Mouse (Mus musculus) liver, embryonic 13.5 days (tissue): ENCODE results near the gene Dip2c. TPM values are rescaled to one million over a fixed set of nuclear protein-coding genes. Genes with fewer than 3 reads are reported as not detected.

Source experiments
- ATAC-seq: fragments of 200-750 bp; cut with Nextera tagmentation; 2 replicates; pipeline ENCODE4 v1.8.0; 2017; ENCODE audit warnings: low read depth, mild to moderate bottlenecking, moderate number of reproducible peaks, moderate library complexity
- DNase-seq: peaks from one replicate; pipeline ENCODE4 v3.0.0; 2022
- H3K27ac ChIP-seq: fragments of 300-500 bp; sonication (generic); 2 replicates; pipeline ENCODE4 v1.5.1; 2015; ENCODE audit warnings: moderate library complexity, mild to moderate bottlenecking, inconsistent platforms
- H3K27me3 ChIP-seq: fragments of 300-500 bp; sonication (generic); 2 replicates; pipeline ENCODE4 v1.6.1; 2015; ENCODE audit warnings: mild to moderate bottlenecking, inconsistent platforms
- H3K36me3 ChIP-seq: fragments of 300-500 bp; sonication (generic); 2 replicates; pipeline ENCODE4 v1.6.1; 2015; ENCODE audit warnings: mild to moderate bottlenecking, inconsistent platforms
- H3K4me1 ChIP-seq: fragments of 300-500 bp; sonication (generic); replicated peaks from 2 replicates; pipeline ENCODE4 v1.6.1; 2015; ENCODE audit warnings: inconsistent platforms
- H3K4me2 ChIP-seq: fragments of 300-500 bp; sonication (generic); 2 replicates; pipeline ENCODE4 v1.6.1; 2015; ENCODE audit warnings: inconsistent platforms, mild to moderate bottlenecking, moderate library complexity
- H3K4me3 ChIP-seq: fragments of 300-500 bp; sonication (generic); replicated peaks from 2 replicates; pipeline ENCODE4 v1.5.1; 2015; ENCODE audit warnings: mild to moderate bottlenecking, inconsistent platforms
- H3K9ac ChIP-seq: fragments of 300-500 bp; sonication (generic); 2 replicates; pipeline ENCODE4 v1.6.1; 2015; ENCODE audit warnings: mild to moderate bottlenecking, inconsistent platforms
- H3K9me3 ChIP-seq: fragments of 300-500 bp; sonication (generic); replicated peaks from 2 replicates; pipeline ENCODE4 v1.6.1; 2016; ENCODE audit warnings: inconsistent platforms
- WGBS: fragments of 180-500 bp; shearing (Covaris S2); methylation state at CpG from one replicate; pipeline ENCODE4 v1.1.7; 2015; ENCODE audit not compliant: insufficient replicate concordance; 5-methylcytosine and 5-hydroxymethylcytosine counted together
- polyA plus RNA-seq: library from polyadenylated mRNA; unstranded; fragments of >200 nt; fragmentation: Nextera tagmentation; extraction: Ambion mirVana; gene quantifications from 2 replicates; pipeline ENCODE4 v1.2.1, GENCODE M21; 2015

The Dip2c gene
- polyA plus RNA-seq = 0.45 and 0.51 TPM in 2 replicates

GRCm38 (mm10) chr13:9276322-9276855, at the start of gene Dip2c:
Gene Dip2c (plus strand): TSS chr13:9276528.
- Histone ChIP-seq H3K4me1 (peaks cover 9% of the 10 kb centered on the region; the same call in 1 of the 2 replicates), H3K9ac (peak within 1 kb of the TSS; percentile 66), H3K4me2 (peak within 1 kb of the TSS; percentile 78), H3K27ac (peak within 1 kb of the TSS; percentile 29; the same call in 1 of the 2 replicates), H3K9me3 (no peaks in the 10 kb centered on the region), H3K27me3 (peaks cover 39% of the 10 kb centered on the region), H3K4me3 (peak within 1 kb of the TSS; percentile 68), H3K36me3 (no peaks in the 10 kb centered on the region)
- DNase-seq = peak; percentile 43
- under 1% methylated on average over 61 of the region's 67 CpGs for WGBS
- peak; percentile 84 for ATAC-seq

DNA sequence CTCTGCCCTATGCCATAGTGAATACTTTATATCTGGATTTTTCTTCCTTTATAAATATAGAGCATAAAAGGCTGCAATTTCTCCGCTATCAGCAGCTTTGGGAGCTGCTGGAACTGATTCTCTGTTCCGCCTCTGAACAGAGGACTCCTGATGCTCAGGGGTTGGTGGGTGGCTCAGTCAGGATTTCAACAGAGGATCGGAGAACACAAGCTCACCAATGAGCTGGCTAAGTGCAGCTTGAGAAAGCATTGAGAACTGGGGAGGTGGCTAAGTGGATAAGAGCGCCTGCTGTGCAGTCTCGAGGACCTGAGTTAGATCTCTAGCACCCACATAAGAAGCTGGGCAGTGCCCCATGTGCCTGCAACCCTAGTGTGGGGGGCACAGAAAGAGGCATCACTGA, 49.2 kb upstream of the Dip2c start:
- Histone ChIP-seq H3K4me3 (no peak overlapping the region), H3K27me3 (no peaks in the 10 kb centered on the region), H3K9me3 (no peaks in the 10 kb centered on the region), H3K27ac (no peak overlapping the region), H3K9ac (no peak overlapping the region), H3K4me2 (no peak overlapping the region), H3K36me3 (no peaks in the 10 kb centered on the region), H3K4me1 (0 out of 2 replicates have a peak, but pooled peaks cover 4% of the 10 kb centered on the region)
- ATAC-seq (no peak), DNase-seq (no peak)
- WGBS = 70% methylated on average over 5 of the region's 5 CpGs

DNA sequence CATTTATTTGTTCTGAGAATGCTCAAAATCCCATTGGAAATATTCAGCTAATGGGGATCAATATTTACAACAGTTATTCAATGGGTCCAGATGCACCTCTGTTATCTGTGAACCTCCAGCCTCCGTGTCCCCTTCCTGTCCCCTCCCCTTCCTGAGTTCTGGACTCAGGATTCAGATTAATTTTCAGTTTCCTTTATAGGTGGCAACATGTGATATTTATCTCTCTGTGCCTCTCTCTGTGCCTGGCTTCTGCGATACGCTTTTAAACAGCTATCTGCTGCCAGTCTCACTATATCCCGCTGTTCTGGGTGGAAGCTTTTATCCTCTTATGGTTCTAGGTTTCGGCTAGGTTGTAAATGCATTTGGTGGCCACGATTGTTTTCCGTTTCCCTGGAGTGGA, 38.8 kb upstream of the Dip2c start:
- peak overlapping the region; percentile 33 for H3K4me2 ChIP-seq
- no peak overlapping the region for H3K27ac ChIP-seq
- no peak overlapping the region for H3K9ac ChIP-seq
- DNase-seq = peak; percentile 6
- H3K4me3 ChIP-seq = no peak overlapping the region
- peak; percentile 83 for ATAC-seq
- WGBS = 24% methylated on average over 7 of the region's 7 CpGs
- no peaks in the 10 kb centered on the region for H3K9me3 ChIP-seq
- no peaks in the 10 kb centered on the region for H3K36me3 ChIP-seq
- H3K4me1 ChIP-seq = peaks cover 12% of the 10 kb centered on the region
- no peaks in the 10 kb centered on the region for H3K27me3 ChIP-seq

DNA sequence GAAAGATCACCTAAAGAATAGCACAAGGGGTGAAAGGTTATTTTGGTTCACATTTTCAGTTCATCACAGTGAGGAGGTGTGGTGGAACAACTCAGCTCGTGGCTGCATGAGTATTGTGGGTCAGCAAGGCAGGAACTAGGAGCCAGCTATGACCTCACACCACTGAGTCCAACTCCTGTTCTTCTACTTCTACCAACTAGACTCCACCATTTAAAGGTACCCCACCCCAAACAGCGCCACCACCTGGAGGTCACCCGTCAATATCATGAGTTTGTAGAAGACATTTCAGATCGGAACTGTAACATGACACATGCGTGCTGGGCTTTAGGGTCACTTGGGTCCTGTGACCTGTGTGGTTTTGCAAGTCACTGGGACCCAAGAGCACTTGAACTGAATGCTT, 37.2 kb upstream of the Dip2c start:
- Histone ChIP-seq H3K4me2 (no peak overlapping the region), H3K9ac (no peak overlapping the region), H3K4me3 (no peak overlapping the region), H3K36me3 (no peaks in the 10 kb centered on the region), H3K9me3 (no peaks in the 10 kb centered on the region), H3K27me3 (no peaks in the 10 kb centered on the region), H3K4me1 (peaks cover 12% of the 10 kb centered on the region), H3K27ac (no peak overlapping the region)
- ATAC-seq = no peak
- 72% methylated on average over 5 of the region's 5 CpGs for WGBS
- DNase-seq = no peak

DNA sequence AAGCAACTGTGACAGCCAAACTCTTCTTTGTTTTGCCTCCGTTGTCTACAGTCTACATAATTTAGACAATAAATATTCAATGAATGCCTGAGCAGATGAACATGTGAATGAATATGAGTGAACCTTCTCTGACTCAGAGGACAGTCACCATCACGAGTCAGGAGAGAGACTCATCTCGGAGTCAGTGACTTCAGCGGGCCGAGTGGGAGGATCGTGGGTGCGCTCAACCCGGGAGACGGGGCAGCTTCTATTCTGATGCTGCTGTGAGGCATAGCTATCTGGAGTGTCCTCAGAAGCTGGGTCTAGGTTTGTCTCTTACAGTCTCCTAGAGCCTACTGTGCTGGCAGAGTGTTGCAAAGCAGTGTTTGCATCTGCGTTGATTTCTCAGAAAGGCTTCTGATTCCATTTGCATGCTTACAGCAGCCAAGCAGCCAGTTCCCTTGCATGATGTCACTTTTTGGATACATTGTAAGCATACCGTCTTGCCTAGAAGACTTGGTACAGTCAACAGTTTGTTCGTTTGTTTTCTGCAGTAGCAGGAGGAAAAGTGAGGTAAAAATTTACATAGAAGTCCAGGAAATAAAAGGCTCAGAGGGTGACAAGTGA, 36.6 kb upstream of the Dip2c start:
- no peak overlapping the region for H3K9ac ChIP-seq
- H3K9me3 ChIP-seq = no peaks in the 10 kb centered on the region
- no peak for DNase-seq
- H3K27ac ChIP-seq = no peak overlapping the region
- ATAC-seq = no peak
- no peak overlapping the region for H3K4me3 ChIP-seq
- 78% methylated on average over 12 of the region's 12 CpGs for WGBS
- no peaks in the 10 kb centered on the region for H3K27me3 ChIP-seq
- no peak overlapping the region for H3K4me2 ChIP-seq
- no peaks in the 10 kb centered on the region for H3K36me3 ChIP-seq
- peaks cover 12% of the 10 kb centered on the region for H3K4me1 ChIP-seq

GRCm38 (mm10) chr13:9261748-9262147, 14.6 kb upstream of the Dip2c start:
- Histone ChIP-seq H3K4me3 (no peak overlapping the region), H3K4me1 (no peaks in the 10 kb centered on the region), H3K27me3 (no peaks in the 10 kb centered on the region), H3K9ac (no peak overlapping the region), H3K9me3 (no peaks in the 10 kb centered on the region), H3K27ac (no peak overlapping the region), H3K36me3 (no peaks in the 10 kb centered on the region), H3K4me2 (no peak overlapping the region)
- DNase-seq = no peak
- 42% methylated on average over 4 of the region's 4 CpGs for WGBS
- no peak for ATAC-seq

GRCm38 (mm10) chr13:9265516-9265915, 10.8 kb upstream of the Dip2c start:
- DNase-seq (no peak), ATAC-seq (no peak)
- Histone ChIP-seq H3K4me3 (no peak overlapping the region), H3K4me1 (no peaks in the 10 kb centered on the region), H3K9me3 (no peaks in the 10 kb centered on the region), H3K4me2 (no peak overlapping the region), H3K36me3 (no peaks in the 10 kb centered on the region), H3K27ac (no peak overlapping the region), H3K9ac (no peak overlapping the region), H3K27me3 (no peaks in the 10 kb centered on the region)
- WGBS = 71% methylated on average over 5 of the region's 5 CpGs

DNA sequence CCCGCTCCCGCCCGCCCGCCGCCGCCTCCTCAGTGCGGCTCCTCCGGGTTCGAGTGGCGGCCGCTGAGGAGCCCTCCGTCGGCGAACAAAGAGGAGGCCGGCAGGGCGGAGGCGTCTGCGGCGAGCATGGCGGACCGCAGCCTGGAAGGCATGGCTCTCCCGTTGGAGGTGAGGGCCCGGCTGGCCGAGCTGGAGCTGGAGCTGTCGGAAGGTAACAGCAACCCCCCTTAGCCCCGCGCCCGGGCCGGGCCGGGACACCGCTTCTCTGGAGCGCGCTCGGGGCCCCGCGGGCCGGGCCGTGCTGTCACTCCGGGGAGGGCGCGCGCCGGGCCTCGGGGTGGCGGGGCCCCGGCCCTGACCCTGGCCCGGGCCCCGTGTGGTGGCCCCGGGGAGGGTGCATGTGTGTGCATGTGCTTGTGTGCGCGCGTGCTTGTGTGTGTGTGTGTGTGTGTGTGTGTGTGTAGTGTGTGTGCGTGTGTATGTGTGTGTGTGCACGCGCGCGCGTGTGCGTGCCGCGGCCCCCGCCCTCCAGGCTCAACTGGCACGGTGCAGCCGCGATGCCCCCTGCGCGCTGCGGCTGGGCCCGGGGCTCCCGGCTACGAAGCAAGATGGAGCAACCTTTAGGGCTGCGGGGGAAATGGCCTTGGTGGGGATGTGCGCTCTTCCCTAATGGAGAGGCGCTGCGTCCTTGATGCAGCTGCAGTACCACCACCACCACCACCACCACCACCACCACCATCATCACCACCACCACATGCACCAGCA, 710 bp downstream of the Dip2c start:
- ATAC-seq (peak; percentile 62), DNase-seq (peak; percentile 7)
- H3K9me3 ChIP-seq = no peaks in the 10 kb centered on the region
- H3K27me3 ChIP-seq = peaks cover 39% of the 10 kb centered on the region
- under 1% methylated on average over 60 of the region's 75 CpGs for WGBS
- H3K4me1 ChIP-seq = peaks cover 9% of the 10 kb centered on the region; the same call in 1 of the 2 replicates
- peak overlapping the region; percentile 78 for H3K4me2 ChIP-seq
- peak overlapping the region; percentile 68 for H3K4me3 ChIP-seq
- peak overlapping the region; percentile 29; the same call in 1 of the 2 replicates for H3K27ac ChIP-seq
- H3K9ac ChIP-seq = peak overlapping the region; percentile 66
- no peaks in the 10 kb centered on the region for H3K36me3 ChIP-seq

- Histone ChIP-seq H3K4me3 (peak overlapping the region; percentile 68), H3K4me2 (peak overlapping the region; percentile 78), H3K27ac (no peak overlapping the region), H3K4me1 (peaks cover 9% of the 10 kb centered on the region; the same call in 1 of the 2 replicates), H3K9me3 (no peaks in the 10 kb centered on the region), H3K36me3 (no peaks in the 10 kb centered on the region), H3K9ac (0 out of 2 replicates have a peak overlapping the region, but pooled peaks have one; percentile 66), H3K27me3 (peaks cover 39% of the 10 kb centered on the region)
- ATAC-seq = no peak
- 8% methylated on average over 15 of the region's 15 CpGs for WGBS
- no peak for DNase-seq
These were observed 1.3 kb downstream of the Dip2c start for GRCm38 (mm10) chr13:9277621-9277960.

GRCm38 (mm10) chr13:9278636-9279035, 2.3 kb downstream of the Dip2c start:
- 73% methylated on average over 5 of the region's 5 CpGs for WGBS
- Histone ChIP-seq H3K27me3 (peaks cover 39% of the 10 kb centered on the region), H3K4me1 (peaks cover 9% of the 10 kb centered on the region; the same call in 1 of the 2 replicates), H3K4me3 (no peak overlapping the region), H3K9ac (no peak overlapping the region), H3K36me3 (no peaks in the 10 kb centered on the region), H3K27ac (no peak overlapping the region), H3K9me3 (no peaks in the 10 kb centered on the region), H3K4me2 (no peak overlapping the region)
- DNase-seq = no peak
- no peak for ATAC-seq

- ATAC-seq (no peak), DNase-seq (no peak)
- H3K4me2 ChIP-seq = no peak overlapping the region
- H3K4me3 ChIP-seq = no peak overlapping the region
- no peak overlapping the region for H3K9ac ChIP-seq
- no peaks in the 10 kb centered on the region for H3K9me3 ChIP-seq
- no peak overlapping the region for H3K27ac ChIP-seq
- no peaks in the 10 kb centered on the region for H3K36me3 ChIP-seq
- no peaks in the 10 kb centered on the region for H3K4me1 ChIP-seq
- 86% methylated on average over 13 of the region's 13 CpGs for WGBS
- peaks cover 9% of the 10 kb centered on the region for H3K27me3 ChIP-seq
These were observed 6.7 kb downstream of the Dip2c start for GRCm38 (mm10) chr13:9283050-9283449.
